Mouse (Mus musculus): ENCODE measurements around the gene Hlcs.

GRCm38 (mm10) chr16:94239146-94239545 is 74.2 kb downstream of the Hlcs start:
- TF ChIP-seq CTCF (conservative IDR thresholded peaks at IDR 0.05; ENCODE audit: insufficient read depth, insufficient read length, low read depth, low read length): no peak
- no peak for TF ChIP-seq POLR2A (IDR thresholded peaks at IDR 0.05; ENCODE audit: low read depth, low read length)

Measured in kidney, adult 2 months (tissue).